Mouse (Mus musculus): ENCODE measurements around the gene Pth. TPM values are rescaled to one million over a fixed set of nuclear protein-coding genes. Genes with fewer than 3 reads are reported as not detected.

The Pth gene
- polyA plus RNA-seq, 1 experiment from 2014 or later: 0.19 TPM

GRCm38 (mm10) chr7:113391619-113392018, 3.2 kb upstream of the Pth start:
- WGBS: 59% methylated on average over 2 of the region's 2 CpGs
- no peaks in the 10 kb centered on the region for H3K4me1 ChIP-seq (replicated peaks)

GRCm38 (mm10) chr7:113377875-113378658, 10.3 kb downstream of the Pth start:
- Histone ChIP-seq H3K27me3 (no peaks in the 10 kb centered on the region), H3K4me3 (no peak overlapping the region), H3K36me3 (no peaks in the 10 kb centered on the region), H3K4me2 (no peak overlapping the region), H3K4me1 (replicated peaks) (no peaks in the 10 kb centered on the region), H3K9me3 (replicated peaks) (no peaks in the 10 kb centered on the region), H3K9ac (no peak overlapping the region), H3K27ac (no peak overlapping the region)
- ATAC-seq (replicated peaks; ENCODE audit: insufficient number of reproducible peaks, insufficient read depth, low FRiP score, low read depth): peak; percentile 81
- 24% methylated on average over 7 of the region's 7 CpGs for WGBS

More at GRCm38 (mm10) chr7:113391619-113392018, 3.2 kb upstream of the Pth start:
- H3K36me3 ChIP-seq: no peaks in the 10 kb centered on the region
- no peaks in the 10 kb centered on the region for H3K27me3 ChIP-seq
- no peak overlapping the region for H3K27ac ChIP-seq
- no peak overlapping the region for H3K4me3 ChIP-seq
- H3K9ac ChIP-seq: no peak overlapping the region
- no peaks in the 10 kb centered on the region for H3K9me3 ChIP-seq (replicated peaks)
- H3K4me2 ChIP-seq: no peak overlapping the region
- ATAC-seq (replicated peaks; ENCODE audit: insufficient number of reproducible peaks, insufficient read depth, low FRiP score, low read depth): no peak

GRCm38 (mm10) chr7:113372682-113373081, 15.7 kb downstream of the Pth start:
- Histone ChIP-seq H3K4me1 (replicated peaks) (peaks cover 12% of the 10 kb centered on the region), H3K27ac (no peak overlapping the region), H3K9me3 (replicated peaks) (no peaks in the 10 kb centered on the region), H3K27me3 (0 out of 2 replicates have a peak, but pooled peaks cover 3% of the 10 kb centered on the region), H3K9ac (no peak overlapping the region), H3K4me3 (no peak overlapping the region), H3K4me2 (no peak overlapping the region), H3K36me3 (no peaks in the 10 kb centered on the region)
- 81% methylated on average over 1 of the region's 1 CpGs for WGBS
- no peak for ATAC-seq (replicated peaks; ENCODE audit: insufficient number of reproducible peaks, insufficient read depth, low FRiP score, low read depth)

GRCm38 (mm10) chr7:113369620-113370340, 18.6 kb downstream of the Pth start:
- Histone ChIP-seq H3K27me3 (0 out of 2 replicates have a peak, but pooled peaks cover 3% of the 10 kb centered on the region), H3K9ac (peak overlapping the region; percentile 79), H3K27ac (peak overlapping the region; percentile 90), H3K9me3 (replicated peaks) (no peaks in the 10 kb centered on the region), H3K36me3 (no peaks in the 10 kb centered on the region), H3K4me2 (peak overlapping the region; percentile 77), H3K4me1 (replicated peaks) (peaks cover 12% of the 10 kb centered on the region), H3K4me3 (peak overlapping the region; percentile 76)
- WGBS: under 1% methylated on average over 44 of the region's 44 CpGs
- peak; percentile 77 for ATAC-seq (replicated peaks; ENCODE audit: insufficient number of reproducible peaks, insufficient read depth, low FRiP score, low read depth)

- H3K27me3 ChIP-seq: 0 out of 2 replicates have a peak, but pooled peaks cover 3% of the 10 kb centered on the region
- under 1% methylated on average over 64 of the region's 64 CpGs for WGBS
- ATAC-seq (replicated peaks; ENCODE audit: insufficient number of reproducible peaks, insufficient read depth, low FRiP score, low read depth): peak; percentile 99
- H3K4me3 ChIP-seq: peak within 1 kb of the TSS; percentile 76
- peaks cover 12% of the 10 kb centered on the region for H3K4me1 ChIP-seq (replicated peaks)
- peak within 1 kb of the TSS; percentile 77 for H3K4me2 ChIP-seq
- no peaks in the 10 kb centered on the region for H3K9me3 ChIP-seq (replicated peaks)
- H3K9ac ChIP-seq: peak within 1 kb of the TSS; percentile 79
- peak within 1 kb of the TSS; percentile 90 for H3K27ac ChIP-seq
- H3K36me3 ChIP-seq: no peaks in the 10 kb centered on the region
Measured at GRCm38 (mm10) chr7:113368746-113369619, 19.4 kb downstream of the Pth start, which contains the start of gene Btbd10. TSS of gene Btbd10 (minus strand) at chr7:113369392.

GRCm38 (mm10) chr7:113367440-113367839, 20.9 kb downstream of the Pth start:
- H3K4me2 ChIP-seq: no peak overlapping the region
- peaks cover 12% of the 10 kb centered on the region for H3K4me1 ChIP-seq (replicated peaks)
- H3K9me3 ChIP-seq (replicated peaks): no peaks in the 10 kb centered on the region
- no peak for ATAC-seq (replicated peaks; ENCODE audit: insufficient number of reproducible peaks, insufficient read depth, low FRiP score, low read depth)
- H3K27me3 ChIP-seq: no peaks in the 10 kb centered on the region
- no peak overlapping the region for H3K4me3 ChIP-seq
- H3K27ac ChIP-seq: no peak overlapping the region
- H3K36me3 ChIP-seq: no peaks in the 10 kb centered on the region
- WGBS: 77% methylated on average over 4 of the region's 4 CpGs
- H3K9ac ChIP-seq: no peak overlapping the region

GRCm38 (mm10) chr7:113349089-113349488, 39.3 kb downstream of the Pth start:
- 88% methylated on average over 1 of the region's 1 CpGs for WGBS
- Histone ChIP-seq H3K27me3 (no peaks in the 10 kb centered on the region), H3K36me3 (no peaks in the 10 kb centered on the region), H3K9me3 (replicated peaks) (no peaks in the 10 kb centered on the region), H3K4me2 (no peak overlapping the region), H3K4me1 (replicated peaks) (0 out of 2 replicates have a peak, but pooled peaks cover 3% of the 10 kb centered on the region), H3K27ac (no peak overlapping the region), H3K4me3 (no peak overlapping the region), H3K9ac (no peak overlapping the region)
- ATAC-seq (replicated peaks; ENCODE audit: insufficient number of reproducible peaks, insufficient read depth, low FRiP score, low read depth): no peak

- Histone ChIP-seq H3K4me2 (no peak overlapping the region), H3K36me3 (no peaks in the 10 kb centered on the region), H3K27ac (no peak overlapping the region), H3K4me1 (replicated peaks) (0 out of 2 replicates have a peak, but pooled peaks cover 3% of the 10 kb centered on the region), H3K27me3 (no peaks in the 10 kb centered on the region), H3K9me3 (replicated peaks) (no peaks in the 10 kb centered on the region), H3K9ac (no peak overlapping the region), H3K4me3 (no peak overlapping the region)
- ATAC-seq (replicated peaks; ENCODE audit: insufficient number of reproducible peaks, insufficient read depth, low FRiP score, low read depth): no peak
- 85% methylated on average over 2 of the region's 2 CpGs for WGBS
Measured at GRCm38 (mm10) chr7:113347694-113348093, 40.7 kb downstream of the Pth start.

- Histone ChIP-seq H3K27ac (no peak overlapping the region), H3K9ac (no peak overlapping the region), H3K4me1 (replicated peaks) (0 out of 2 replicates have a peak, but pooled peaks cover 3% of the 10 kb centered on the region), H3K4me2 (peak overlapping the region; percentile 32; the same call in 1 of the 2 replicates), H3K27me3 (no peaks in the 10 kb centered on the region), H3K4me3 (no peak overlapping the region), H3K36me3 (no peaks in the 10 kb centered on the region), H3K9me3 (replicated peaks) (no peaks in the 10 kb centered on the region)
- no peak for ATAC-seq (replicated peaks; ENCODE audit: insufficient number of reproducible peaks, insufficient read depth, low FRiP score, low read depth)
- WGBS: 19% methylated on average over 4 of the region's 4 CpGs
Measured at GRCm38 (mm10) chr7:113347271-113347670, 41.1 kb downstream of the Pth start.

Measured in heart, embryonic 15.5 days (tissue).